Mouse (Mus musculus) embryonic facial prominence, embryonic 11.5 days (tissue): ENCODE measurements around the gene Lpcat4. TPM values are rescaled to one million over a fixed set of nuclear protein-coding genes. Genes with fewer than 3 reads are reported as not detected.

Experiments used
- ATAC-seq: fragments of 200-750 bp; cut with Nextera tagmentation; replicated peaks from 2 replicates; pipeline ENCODE4 v1.8.0; 2017; ENCODE audit warnings: low read depth; ENCODE audit not compliant: insufficient number of reproducible peaks, low FRiP score, low TSS enrichment
- DNase-seq: peaks from one replicate; pipeline ENCODE4 v3.0.0-alpha.2; 2015; ENCODE audit warnings: low spot score
- H3K27ac ChIP-seq: fragments of 300-500 bp; sonication (generic); replicated peaks from 2 replicates; pipeline ENCODE4 v1.5.1; 2014; ENCODE audit warnings: mild to moderate bottlenecking, low read depth, low read length, control low read depth
- H3K27me3 ChIP-seq: fragments of 300-500 bp; sonication (generic); 2 replicates; pipeline ENCODE4 v1.6.1; 2014; ENCODE audit warnings: mild to moderate bottlenecking, low read length, moderate library complexity, mixed read lengths; ENCODE audit not compliant: control insufficient read depth, insufficient read depth
- H3K36me3 ChIP-seq: fragments of 300-500 bp; sonication (generic); replicated peaks from 2 replicates; pipeline ENCODE4 v1.6.1; 2014; ENCODE audit warnings: low read depth, mild to moderate bottlenecking, low read length, moderate library complexity, mixed read lengths; ENCODE audit not compliant: control insufficient read depth, insufficient read depth
- H3K4me1 ChIP-seq: fragments of 300-500 bp; sonication (generic); 2 replicates; pipeline ENCODE4 v1.6.1; 2014; ENCODE audit warnings: low read length, mixed read lengths; ENCODE audit not compliant: control insufficient read depth, insufficient read depth
- H3K4me2 ChIP-seq: fragments of 300-500 bp; sonication (generic); 2 replicates; pipeline ENCODE4 v1.6.1; 2014; ENCODE audit warnings: low read depth, mild to moderate bottlenecking, control low read depth, low read length, moderate library complexity
- H3K4me3 ChIP-seq: fragments of 300-500 bp; sonication (generic); 2 replicates; pipeline ENCODE4 v1.5.1; 2014; ENCODE audit warnings: low read depth, low read length, control low read depth
- H3K9ac ChIP-seq: fragments of 300-500 bp; sonication (generic); replicated peaks from 2 replicates; pipeline ENCODE4 v1.6.1; 2014; ENCODE audit warnings: mild to moderate bottlenecking, control low read depth, low read length
- H3K9me3 ChIP-seq: fragments of 300-500 bp; sonication (generic); replicated peaks from 2 replicates; pipeline ENCODE4 v1.6.1; 2016; ENCODE audit warnings: mild to moderate bottlenecking, low read length, inconsistent platforms, mixed read lengths; ENCODE audit not compliant: control insufficient read depth
- WGBS: fragments of 180-500 bp; shearing (Covaris S2); extraction: QIAGEN DNeasy Blood & Tissue Kit; methylation state at CpG from one replicate; pipeline ENCODE4 v1.1.7; 2014; 5-methylcytosine and 5-hydroxymethylcytosine counted together
- polyA plus RNA-seq: library from polyadenylated mRNA; unstranded; fragments of >200 nt; fragmentation: Nextera tagmentation; extraction: Ambion mirVana; gene quantifications from 2 replicates; pipeline ENCODE4 v1.2.1, GENCODE M21; 2014

The Lpcat4 gene
- 10.5 and 11.8 TPM in 2 replicates for polyA plus RNA-seq

GRCm38 (mm10) chr2:112239212-112239934 lies at the start of gene Lpcat4:
Lpcat4 (plus strand) TSS chr2:112239468.
- no peaks in the 10 kb centered on the region for H3K36me3 ChIP-seq
- peak within 1 kb of the TSS; percentile 86 for H3K27ac ChIP-seq
- H3K9ac ChIP-seq = peak within 1 kb of the TSS; percentile 87
- H3K27me3 ChIP-seq = no peaks in the 10 kb centered on the region
- under 1% methylated on average over 62 of the region's 94 CpGs for WGBS
- ATAC-seq (peak; percentile 86), DNase-seq (peak; percentile 94)
- H3K4me1 ChIP-seq = no peaks in the 10 kb centered on the region; the same call in 1 of the 2 replicates
- no peaks in the 10 kb centered on the region for H3K9me3 ChIP-seq
- H3K4me3 ChIP-seq = peak within 1 kb of the TSS; percentile 69
- H3K4me2 ChIP-seq = peak within 1 kb of the TSS; percentile 90

GRCm38 (mm10) chr2:112196859-112197258 lies 42.4 kb upstream of the Lpcat4 start:
- no peaks in the 10 kb centered on the region for H3K27me3 ChIP-seq
- WGBS = 1% methylated on average over 2 of the region's 2 CpGs
- H3K9me3 ChIP-seq = no peaks in the 10 kb centered on the region
- no peak overlapping the region for H3K27ac ChIP-seq
- H3K9ac ChIP-seq = no peak overlapping the region
- ATAC-seq (peak; percentile 62; the same call in 1 of the 2 replicates), DNase-seq (peak; percentile 73)
- no peak overlapping the region for H3K4me2 ChIP-seq
- H3K4me1 ChIP-seq = no peaks in the 10 kb centered on the region
- no peaks in the 10 kb centered on the region for H3K36me3 ChIP-seq
- no peak overlapping the region for H3K4me3 ChIP-seq

- no peak overlapping the region for H3K4me2 ChIP-seq
- DNase-seq (no peak), ATAC-seq (no peak)
- H3K9ac ChIP-seq = no peak overlapping the region
- WGBS = 86% methylated on average over 6 of the region's 6 CpGs
- no peaks in the 10 kb centered on the region for H3K27me3 ChIP-seq
- no peak overlapping the region for H3K4me3 ChIP-seq
- H3K9me3 ChIP-seq = no peaks in the 10 kb centered on the region
- no peak overlapping the region for H3K27ac ChIP-seq
- no peaks in the 10 kb centered on the region for H3K36me3 ChIP-seq
- H3K4me1 ChIP-seq = no peaks in the 10 kb centered on the region
These were observed 36.2 kb upstream of the Lpcat4 start for GRCm38 (mm10) chr2:112203056-112203455.

GRCm38 (mm10) chr2:112210142-112210541 lies 29.1 kb upstream of the Lpcat4 start:
- no peak for DNase-seq
- Histone ChIP-seq H3K4me3 (no peak overlapping the region), H3K9ac (no peak overlapping the region), H3K9me3 (no peaks in the 10 kb centered on the region), H3K36me3 (no peaks in the 10 kb centered on the region), H3K4me1 (no peaks in the 10 kb centered on the region), H3K27me3 (no peaks in the 10 kb centered on the region), H3K4me2 (no peak overlapping the region), H3K27ac (no peak overlapping the region)
- ATAC-seq = no peak
- WGBS = 74% methylated on average over 6 of the region's 6 CpGs

DNA sequence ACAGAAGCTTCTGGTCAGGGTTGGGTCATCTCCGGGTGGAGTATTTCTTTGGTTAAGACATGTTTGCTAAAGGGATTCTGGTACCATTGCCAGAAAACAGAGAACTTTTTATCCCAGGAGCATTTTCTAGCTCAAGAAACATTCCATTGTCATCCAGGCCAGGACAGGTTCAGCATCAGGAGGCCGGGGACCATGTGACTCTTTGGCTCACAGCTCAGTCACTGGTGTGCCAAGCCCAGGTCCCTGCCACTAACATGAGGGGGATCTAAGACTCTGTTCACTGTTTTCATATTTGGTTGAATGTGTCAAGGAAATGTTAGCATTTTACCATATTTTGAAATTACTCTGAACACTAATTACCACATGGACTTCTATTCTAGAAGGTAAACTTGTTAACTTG lies 28.6 kb upstream of the Lpcat4 start:
- H3K36me3 ChIP-seq = no peaks in the 10 kb centered on the region
- H3K9me3 ChIP-seq = no peaks in the 10 kb centered on the region
- no peak overlapping the region for H3K9ac ChIP-seq
- H3K4me1 ChIP-seq = no peaks in the 10 kb centered on the region
- H3K4me2 ChIP-seq = no peak overlapping the region
- ATAC-seq (no peak), DNase-seq (no peak)
- H3K27me3 ChIP-seq = no peaks in the 10 kb centered on the region
- WGBS = 94% methylated on average over 2 of the region's 2 CpGs
- H3K4me3 ChIP-seq = no peak overlapping the region
- H3K27ac ChIP-seq = no peak overlapping the region

DNA sequence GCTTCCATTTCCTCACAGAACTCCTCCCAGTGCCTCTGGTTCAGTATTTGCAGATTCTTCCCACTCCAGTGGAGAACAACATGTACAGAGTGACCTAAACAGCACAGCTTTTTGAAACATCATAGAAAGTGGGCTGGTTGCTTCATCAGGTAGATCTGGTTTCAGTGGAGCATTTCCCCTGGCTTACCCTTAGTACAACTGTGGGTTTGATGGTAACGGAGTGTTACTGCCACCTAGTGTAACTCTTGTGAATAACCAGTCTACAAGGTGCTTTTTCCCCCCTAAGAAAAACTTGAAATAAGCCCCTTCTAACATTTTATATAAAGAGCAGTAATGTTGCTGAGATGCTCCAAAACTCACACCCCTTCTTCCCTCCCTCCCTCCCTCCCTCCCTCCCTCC lies 23.3 kb upstream of the Lpcat4 start:
- peak; percentile 66; the same call in 1 of the 2 replicates for ATAC-seq
- DNase-seq = peak; percentile 71

GRCm38 (mm10) chr2:112217614-112218013 lies 21.7 kb upstream of the Lpcat4 start:
- no peak for DNase-seq
- Histone ChIP-seq H3K27ac (no peak overlapping the region), H3K9ac (no peak overlapping the region), H3K36me3 (no peaks in the 10 kb centered on the region), H3K9me3 (no peaks in the 10 kb centered on the region), H3K4me1 (no peaks in the 10 kb centered on the region), H3K4me2 (no peak overlapping the region), H3K4me3 (no peak overlapping the region), H3K27me3 (no peaks in the 10 kb centered on the region)
- 83% methylated on average over 6 of the region's 6 CpGs for WGBS
- no peak for ATAC-seq

More for the DNA sequence above, 23.3 kb upstream of the Lpcat4 start:
- H3K9ac ChIP-seq = no peak overlapping the region
- no peak overlapping the region for H3K27ac ChIP-seq
- H3K9me3 ChIP-seq = no peaks in the 10 kb centered on the region
- H3K4me1 ChIP-seq = no peaks in the 10 kb centered on the region
- 5% methylated on average over 1 of the region's 1 CpGs for WGBS
- H3K4me3 ChIP-seq = no peak overlapping the region
- no peaks in the 10 kb centered on the region for H3K27me3 ChIP-seq
- H3K36me3 ChIP-seq = no peaks in the 10 kb centered on the region
- H3K4me2 ChIP-seq = no peak overlapping the region

GRCm38 (mm10) chr2:112220880-112221279 lies 18.4 kb upstream of the Lpcat4 start:
- WGBS = 91% methylated on average over 5 of the region's 5 CpGs
- no peaks in the 10 kb centered on the region for H3K27me3 ChIP-seq

More at GRCm38 (mm10) chr2:112220880-112221279, 18.4 kb upstream of the Lpcat4 start:
- H3K9ac ChIP-seq = no peak overlapping the region
- DNase-seq = no peak
- no peaks in the 10 kb centered on the region for H3K4me1 ChIP-seq
- ATAC-seq = no peak
- no peak overlapping the region for H3K4me2 ChIP-seq
- H3K36me3 ChIP-seq = no peaks in the 10 kb centered on the region
- H3K4me3 ChIP-seq = no peak overlapping the region
- no peak overlapping the region for H3K27ac ChIP-seq
- H3K9me3 ChIP-seq = no peaks in the 10 kb centered on the region
